Mouse (Mus musculus): ENCODE results near the gene Lypd3. TPM values are rescaled to one million over a fixed set of nuclear protein-coding genes. Genes with fewer than 3 reads are reported as not detected.

The Lypd3 gene
- total and polyA plus RNA-seq, 3 experiments: not detected

- Histone ChIP-seq H3K4me1 (ENCODE audit: control insufficient read depth in 1 of 2, insufficient read depth in 2 of 2, low read length in 2 of 2) (no peaks in the 10 kb centered on the region), H3K79me2 (ENCODE audit: control insufficient read depth, insufficient read depth, low read length, poor library complexity) (no peaks in the 10 kb centered on the region), H3K36me3 (ENCODE audit: control insufficient read depth in 1 of 2, insufficient read depth in 2 of 2, low read length in 2 of 2) (no peaks in the 10 kb centered on the region), H3K9me3 (replicated peaks; ENCODE audit: insufficient read depth, low read length) (no peaks in the 10 kb centered on the region), H3K27me3 (ENCODE audit: control insufficient read depth in 1 of 2, insufficient read depth in 2 of 2, low read length in 2 of 2) (peaks cover 0 to under 1% of the 10 kb centered on the region in 2 experiments; a peak in 2 of 4 replicates), H3K27ac (ENCODE audit: control insufficient read depth, low read depth, low read length) (no peak overlapping the region), H3K4me3 (ENCODE audit: control insufficient read depth in 1 of 2, insufficient read depth in 1 of 2, low read depth in 2 of 2, low read length in 2 of 2) (no peak overlapping the region), H3K9ac (ENCODE audit: control insufficient read depth, low read depth, low read length, poor library complexity, severe bottlenecking) (no peak overlapping the region)
- peak; percentile 77 for DNase-seq (ENCODE audit: low read depth, low spot score)
- 0 out of 2 replicates have a peak, but pooled peaks have one; percentile 35 for TF ChIP-seq ZC3H11A (IDR thresholded peaks at IDR 0.05; ENCODE audit: low read depth, low read length)
- TF ChIP-seq POLR2AphosphoS5 (IDR thresholded peaks at IDR 0.05; ENCODE audit: borderline replicate concordance, low read depth, low read length): no peak
- peak; percentile 75 for TF ChIP-seq RAD21 (IDR thresholded peaks at IDR 0.05; ENCODE audit: low read depth, low read length)
- TF ChIP-seq CTCF (IDR thresholded peaks at IDR 0.05 in 2 of 3, conservative IDR thresholded peaks at IDR 0.05 in 1 of 3; ENCODE audit: control insufficient read depth in 1 of 3, insufficient read depth in 1 of 3, low read depth in 2 of 3, low read length in 3 of 3, poor library complexity in 1 of 3, severe bottlenecking in 1 of 3): peak; percentile 95 to 97 (median 97)
- peak; percentile 78 for TF ChIP-seq SMC3 (IDR thresholded peaks at IDR 0.05; ENCODE audit: low read depth, low read length)
- no peak for TF ChIP-seq MYB (IDR thresholded peaks at IDR 0.05; ENCODE audit: low read depth, low read length)
Measured at GRCm38 (mm10) chr7:24653681-24654080, 17.3 kb downstream of the Lypd3 start.

GRCm38 (mm10) chr7:24659737-24660357 is 23.5 kb downstream of the Lypd3 start:
- Histone ChIP-seq H3K27ac (ENCODE audit: control insufficient read depth, low read depth, low read length) (no peak overlapping the region), H3K9me3 (replicated peaks; ENCODE audit: insufficient read depth, low read length) (no peaks in the 10 kb centered on the region), H3K36me3 (ENCODE audit: control insufficient read depth in 1 of 2, insufficient read depth in 2 of 2, low read length in 2 of 2) (peaks cover 0 to 5% of the 10 kb centered on the region in 2 experiments; a peak in 2 of 4 replicates), H3K27me3 (ENCODE audit: control insufficient read depth in 1 of 2, insufficient read depth in 2 of 2, low read length in 2 of 2) (no peaks in the 10 kb centered on the region), H3K4me1 (ENCODE audit: control insufficient read depth in 1 of 2, insufficient read depth in 2 of 2, low read length in 2 of 2) (peaks cover 0 to 7% of the 10 kb centered on the region in 2 experiments; a peak in 2 of 4 replicates), H3K9ac (ENCODE audit: control insufficient read depth, low read depth, low read length, poor library complexity, severe bottlenecking) (no peak overlapping the region), H3K4me3 (ENCODE audit: control insufficient read depth in 1 of 2, insufficient read depth in 1 of 2, low read depth in 2 of 2, low read length in 2 of 2) (no peak overlapping the region), H3K79me2 (ENCODE audit: control insufficient read depth, insufficient read depth, low read length, poor library complexity) (no peaks in the 10 kb centered on the region)
- TF ChIP-seq CHD2 (IDR thresholded peaks at IDR 0.05; ENCODE audit: low read length) (no peak), ZNF384 (IDR thresholded peaks at IDR 0.05; ENCODE audit: low read depth, low read length) (no peak), MEF2A (IDR thresholded peaks at IDR 0.05; ENCODE audit: extremely low read depth, insufficient replicate concordance, low read depth, low read length, poor library complexity, severe bottlenecking) (no peak), GABPA (IDR thresholded peaks at IDR 0.05; ENCODE audit: low read depth, low read length) (no peak), ZC3H11A (IDR thresholded peaks at IDR 0.05; ENCODE audit: low read depth, low read length) (no peak), BHLHE40 (IDR thresholded peaks at IDR 0.05; ENCODE audit: borderline replicate concordance, low read depth, low read length) (no peak)
- DNase-seq (ENCODE audit: low read depth, low spot score): no peak

GRCm38 (mm10) chr7:24661118-24661904 is 25.0 kb downstream of the Lypd3 start:
- no peaks in the 10 kb centered on the region for H3K9me3 ChIP-seq (replicated peaks; ENCODE audit: insufficient read depth, low read length)
- H3K27ac ChIP-seq (ENCODE audit: control insufficient read depth, low read depth, low read length): peak overlapping the region; percentile 88
- H3K4me1 ChIP-seq (ENCODE audit: control insufficient read depth in 1 of 2, insufficient read depth in 2 of 2, low read length in 2 of 2): peaks cover 0 to 7% of the 10 kb centered on the region in 2 experiments; a peak in 2 of 4 replicates
- peak overlapping the region; percentile 53 to 62 for H3K4me3 ChIP-seq (ENCODE audit: control insufficient read depth in 1 of 2, insufficient read depth in 1 of 2, low read depth in 2 of 2, low read length in 2 of 2)
- no peaks in the 10 kb centered on the region for H3K27me3 ChIP-seq (ENCODE audit: control insufficient read depth in 1 of 2, insufficient read depth in 2 of 2, low read length in 2 of 2)
- DNase-seq (ENCODE audit: low read depth, low spot score): peak; percentile 91
- H3K79me2 ChIP-seq (ENCODE audit: control insufficient read depth, insufficient read depth, low read length, poor library complexity): no peaks in the 10 kb centered on the region
- peaks cover 0 to 5% of the 10 kb centered on the region in 2 experiments; a peak in 2 of 4 replicates for H3K36me3 ChIP-seq (ENCODE audit: control insufficient read depth in 1 of 2, insufficient read depth in 2 of 2, low read length in 2 of 2)
- peak overlapping the region; percentile 62 for H3K9ac ChIP-seq (ENCODE audit: control insufficient read depth, low read depth, low read length, poor library complexity, severe bottlenecking)
- TF ChIP-seq CHD2 (IDR thresholded peaks at IDR 0.05; ENCODE audit: low read length) (no peak), NELFE (IDR thresholded peaks at IDR 0.05; ENCODE audit: low read depth, low read length) (no peak; the same call in 1 of the 2 replicates), TAL1 (IDR thresholded peaks at IDR 0.05; ENCODE audit: low read length) (peak; percentile 30; the same call in 1 of the 2 replicates), ZMIZ1 (IDR thresholded peaks at IDR 0.05; ENCODE audit: low read depth, low read length) (no peak; the same call in 1 of the 2 replicates), UBTF (IDR thresholded peaks at IDR 0.05; ENCODE audit: borderline replicate concordance, insufficient read depth, low read depth, low read length) (no peak), RAD21 (IDR thresholded peaks at IDR 0.05; ENCODE audit: low read depth, low read length) (no peak), ELF1 (IDR thresholded peaks at IDR 0.05; ENCODE audit: low read depth, low read length) (peak; percentile 74), MAX (IDR thresholded peaks at IDR 0.05; ENCODE audit: low read length) (peak; percentile 51), JUND (IDR thresholded peaks at IDR 0.05; ENCODE audit: low read depth, low read length) (no peak), POLR2AphosphoS5 (IDR thresholded peaks at IDR 0.05; ENCODE audit: borderline replicate concordance, low read depth, low read length) (no peak), POLR2AphosphoS2 (IDR thresholded peaks at IDR 0.05; ENCODE audit: low read length) (no peak; the same call in 1 of the 2 replicates), ZNF384 (IDR thresholded peaks at IDR 0.05; ENCODE audit: low read depth, low read length) (peak; percentile 87), USF2 (IDR thresholded peaks at IDR 0.05; ENCODE audit: borderline replicate concordance in 1 of 2, insufficient read depth in 1 of 2, low read depth in 1 of 2, low read length in 2 of 2) (no peak), SMC3 (IDR thresholded peaks at IDR 0.05; ENCODE audit: low read depth, low read length) (no peak), POLR2A (IDR thresholded peaks at IDR 0.05; ENCODE audit: control insufficient read depth in 1 of 2, insufficient read depth in 1 of 2, low read depth in 1 of 2, low read length in 2 of 2, poor library complexity in 1 of 2) (peak in 1 of 2 experiments; percentile 46; a peak in 2 of 4 replicates)

All from MEL (cell line).